20 mouse cellular contexts compared by ENCODE assay signal in genomic region chr2:165043729-165044128, GRCm38 (mm10). TPM values are rescaled to one million over a fixed set of nuclear protein-coding genes. Genes with fewer than 3 reads are reported as not detected.
DNase-seq lines count a peak whose midpoint lies in the region; ATAC-seq lines count a peak whose summit lies in the region.
"Had no signal": no experiment of that assay in that cellular context is flagged by ENCODE, and none has a peak within 500 bp of the region (broad histone marks: within the 10 kb centered on the region; RNA-seq: fewer than 3 reads in every experiment).

No protein-coding gene starts in this region.

- ATAC-seq in neural tube, embryonic 11.5 days (ENCODE audit: insufficient read depth, low FRiP score, low TSS enrichment), result no peak
- peak; percentile 33; the same call in 1 of the 2 replicates for ATAC-seq in hindbrain, embryonic 14.5 days (ENCODE audit: low FRiP score)
- ATAC-seq in midbrain, embryonic 13.5 days, result peak; percentile 62
- no peak for ATAC-seq in CD4-positive, CD25-positive, alpha-beta regulatory T cell, adult 4 months
- ATAC-seq: Patski had no signal

- WGBS in neural tube, embryonic 11.5 days, result 53% methylated on average over 2 of the region's 2 CpGs
- 43% methylated on average over 2 of the region's 2 CpGs for whole genome bisulfite sequencing in hindbrain, embryonic 14.5 days
- WGBS in midbrain, embryonic 13.5 days, result 49% methylated on average over 2 of the region's 2 CpGs

- no peaks in the 10 kb centered on the region for H3K36me3 ChIP-seq in neural tube, embryonic 11.5 days (ENCODE audit: control insufficient read depth, insufficient read depth, low read length)
- no peaks in the 10 kb centered on the region for H3K36me3 ChIP-seq in hindbrain, embryonic 14.5 days (replicated peaks; ENCODE audit: control insufficient read depth, insufficient read depth)
- H3K36me3 ChIP-seq in midbrain, embryonic 13.5 days, result no peaks in the 10 kb centered on the region
- H3K36me3 ChIP-seq: heart, embryonic 15.5 days; liver, embryonic 13.5 days had no signal

- no peak overlapping the region for H3K9ac ChIP-seq in neural tube, embryonic 11.5 days (ENCODE audit: low read length)
- H3K9ac ChIP-seq in hindbrain, embryonic 14.5 days, result peak overlapping the region; percentile 39; the same call in 1 of the 2 replicates
- 0 out of 2 replicates have a peak overlapping the region, but pooled peaks have one; percentile 39 for H3K9ac ChIP-seq in midbrain, embryonic 13.5 days (replicated peaks)
- H3K9ac ChIP-seq: heart, embryonic 15.5 days; liver, embryonic 13.5 days had no signal

- H3K4me2 ChIP-seq in neural tube, embryonic 11.5 days (ENCODE audit: low read depth), result no peak overlapping the region
- peak overlapping the region; percentile 45 for H3K4me2 ChIP-seq in hindbrain, embryonic 14.5 days (replicated peaks)
- peak overlapping the region; percentile 44 for H3K4me2 ChIP-seq in midbrain, embryonic 13.5 days (replicated peaks)
- H3K4me2 ChIP-seq: liver, embryonic 13.5 days had no signal

- H3K4me1 ChIP-seq in neural tube, embryonic 11.5 days (ENCODE audit: control insufficient read depth, insufficient read depth, low read length), result 0 out of 2 replicates have a peak, but pooled peaks cover 4% of the 10 kb centered on the region
- peaks cover 9% of the 10 kb centered on the region for H3K4me1 ChIP-seq in hindbrain, embryonic 14.5 days (replicated peaks; ENCODE audit: control insufficient read depth, insufficient read depth, low read length)
- peaks cover 15% of the 10 kb centered on the region for H3K4me1 ChIP-seq in midbrain, embryonic 13.5 days (replicated peaks)
- H3K4me1 ChIP-seq: heart, embryonic 15.5 days; liver, embryonic 13.5 days had no signal

- no peak for DNase-seq in neural tube, embryonic 11.5 days (ENCODE audit: low spot score)
- no peak for DNase-seq in neural tube, embryonic 10.5 days (ENCODE audit: extremely low spot score, low spot score)
- DNase-seq in hindbrain, embryonic 14.5 days (ENCODE audit: low spot score), result no peak
- no peak for DNase-seq in thymus, adult 18-20 months
- DNase-seq in heart, postnatal 10 days, result no peak
- DNase-seq in left cerebral cortex, adult 9 months (ENCODE audit: low spot score in 2 of 2), result no peak
- DNase-seq: cerebellum, postnatal 10 days; liver, embryonic 13.5 days; thymus, postnatal 36 days had no signal

- peak overlapping the region; percentile 1; the same call in 1 of the 2 replicates for H3K27ac ChIP-seq in neural tube, embryonic 11.5 days (ENCODE audit: low read depth, low read length)
- peak overlapping the region; percentile 70 for H3K27ac ChIP-seq in hindbrain, embryonic 14.5 days
- H3K27ac ChIP-seq in midbrain, embryonic 13.5 days, result peak overlapping the region; percentile 71
- H3K27ac ChIP-seq: heart, embryonic 15.5 days; layer of hippocampus, adult 2 months; liver, embryonic 13.5 days had no signal

- H3K9me3 ChIP-seq in neural tube, embryonic 11.5 days (ENCODE audit: control insufficient read depth, low read length), result no peaks in the 10 kb centered on the region
- H3K9me3 ChIP-seq in hindbrain, embryonic 14.5 days (ENCODE audit: control insufficient read depth, low read length), result no peaks in the 10 kb centered on the region
- H3K9me3 ChIP-seq in midbrain, embryonic 13.5 days, result no peaks in the 10 kb centered on the region
- H3K9me3 ChIP-seq: heart, embryonic 15.5 days; liver, embryonic 13.5 days had no signal

- intact Hi-C loops in heart, postnatal 10 days (cut with DNase I), result no loop called here

- H3K27me3 ChIP-seq in neural tube, embryonic 11.5 days (ENCODE audit: control insufficient read depth, insufficient read depth, low read length), result no peaks in the 10 kb centered on the region
- H3K27me3 ChIP-seq in hindbrain, embryonic 14.5 days (ENCODE audit: control insufficient read depth, insufficient read depth, low read length), result no peaks in the 10 kb centered on the region
- H3K27me3 ChIP-seq in midbrain, embryonic 13.5 days, result no peaks in the 10 kb centered on the region
- H3K27me3 ChIP-seq: heart, embryonic 15.5 days had no signal

- H3K4me3 ChIP-seq in neural tube, embryonic 11.5 days (ENCODE audit: low read depth, low read length), result no peak overlapping the region
- H3K4me3 ChIP-seq in hindbrain, embryonic 14.5 days (replicated peaks; ENCODE audit: low read length), result no peak overlapping the region
- no peak overlapping the region for H3K4me3 ChIP-seq in midbrain, embryonic 13.5 days (replicated peaks)
- H3K4me3 ChIP-seq: heart, embryonic 15.5 days; liver, embryonic 13.5 days had no signal

RNA-seq across cellular contexts. Expression of gene Ncoa5, which starts 9.1 kb away (rescaled TPM):
- 86.1 and 89.4 TPM in 2 replicates for polyA plus RNA-seq in neural tube, embryonic 11.5 days (2014; fragmentation: Nextera tagmentation; extraction: Ambion mirVana)
- polyA plus RNA-seq in hindbrain, embryonic 14.5 days (2014; fragmentation: Nextera tagmentation; extraction: Ambion mirVana), result 83.1 and 89.0 TPM in 2 replicates
- polyA plus RNA-seq in midbrain, embryonic 13.5 days (2015; fragmentation: Nextera tagmentation; extraction: Ambion mirVana), result 132 and 137 TPM in 2 replicates
- polyA plus RNA-seq in CD4-positive, CD25-positive, alpha-beta regulatory T cell, adult 4 months (2017; shearing (Covaris generic)), result 10 to 100 TPM; 28.6 to 49.0 TPM
- total RNA-seq in heart, postnatal 10 days (2021), result 10 to 100 TPM; 24.6 to 26.1 TPM

RNA-seq across cellular contexts. Expression of gene Cd40, which starts 11.7 kb away (rescaled TPM):
- polyA plus RNA-seq in neural tube, embryonic 11.5 days (2014; fragmentation: Nextera tagmentation; extraction: Ambion mirVana), result 8.5 and 8.9 TPM in 2 replicates
- 6.3 and 8.3 TPM in 2 replicates for polyA plus RNA-seq in hindbrain, embryonic 14.5 days (2014; fragmentation: Nextera tagmentation; extraction: Ambion mirVana)
- 7.6 and 8.6 TPM in 2 replicates for polyA plus RNA-seq in midbrain, embryonic 13.5 days (2015; fragmentation: Nextera tagmentation; extraction: Ambion mirVana)
- polyA plus RNA-seq in CD4-positive, CD25-positive, alpha-beta regulatory T cell, adult 4 months (2017; shearing (Covaris generic)), result 1 to 10 TPM; 1.6 to 6.0 TPM
- total RNA-seq in heart, postnatal 10 days (2021), result 1 to 10 TPM; 5.3 to 6.5 TPM
- total RNA-seq: granulocyte monocyte progenitor cell, adult 5-6 weeks had no signal

RNA-seq across cellular contexts. Expression of gene 1700025C18Rik, which starts 46.8 kb away (rescaled TPM):
- not detected in 2 replicates for polyA plus RNA-seq in neural tube, embryonic 11.5 days (2014; fragmentation: Nextera tagmentation; extraction: Ambion mirVana)
- not detected in 2 replicates for polyA plus RNA-seq in hindbrain, embryonic 14.5 days (2014; fragmentation: Nextera tagmentation; extraction: Ambion mirVana)
- polyA plus RNA-seq in midbrain, embryonic 13.5 days (2015; fragmentation: Nextera tagmentation; extraction: Ambion mirVana), result not detected in 2 replicates
- polyA plus RNA-seq in CD4-positive, CD25-positive, alpha-beta regulatory T cell, adult 4 months (2017; shearing (Covaris generic)), result not detected
- not detected for total RNA-seq in heart, postnatal 10 days (2021)
- total RNA-seq: granulocyte monocyte progenitor cell, adult 5-6 weeks; layer of hippocampus, adult 2 months; left cerebral cortex, postnatal 25 days; megakaryocyte, adult 5-6 weeks had no signal
- polyA plus RNA-seq: heart, embryonic 15.5 days; kidney, embryonic 16.5 days; liver, embryonic 13.5 days; lung, postnatal 0 days; Patski; stomach, embryonic 16.5 days had no signal

Comparison
In these comparisons a context has a peak if more than half of its experiments do, and no peak if none do; other contexts are left out.
1. ATAC-seq: peak in hindbrain, embryonic 14.5 days (single experiment) and midbrain, embryonic 13.5 days (single experiment); none in neural tube, embryonic 11.5 days (single experiment) and CD4-positive, CD25-positive, alpha-beta regulatory T cell, adult 4 months (single experiment).
2. H3K27ac ChIP-seq: peak in every context shown above with its lines; median percentile 71 in midbrain, embryonic 13.5 days; 70 in hindbrain, embryonic 14.5 days; 1 in neural tube, embryonic 11.5 days.